Mouse (Mus musculus): ENCODE data around the gene Ppp1r12c.

Ppp1r12c gene

GRCm38 (mm10) chr7:4491308-4491707 is 10.2 kb downstream of the Ppp1r12c start:
- DNase-seq = no peak

GRCm38 (mm10) chr7:4482281-4482680 is 19.2 kb downstream of the Ppp1r12c start:
- DNase-seq = no peak

GRCm38 (mm10) chr7:4479674-4480073 is 21.8 kb downstream of the Ppp1r12c start:
- DNase-seq = peak; percentile 49

- no peak for DNase-seq
Measured at GRCm38 (mm10) chr7:4478796-4479291, 22.6 kb downstream of the Ppp1r12c start.

GRCm38 (mm10) chr7:4478021-4478795 is 23.3 kb downstream of the Ppp1r12c start:
- peak; percentile 61 for DNase-seq

- no peak for DNase-seq
Measured at GRCm38 (mm10) chr7:4473940-4474339, 27.5 kb downstream of the Ppp1r12c start.

- peak; percentile 85 for DNase-seq
Measured at GRCm38 (mm10) chr7:4471179-4471555, 30.3 kb downstream of the Ppp1r12c start.

GRCm38 (mm10) chr7:4470275-4471178 is 31.0 kb downstream of the Ppp1r12c start:
- peak; percentile 55 for DNase-seq

- no peak for DNase-seq
Measured at GRCm38 (mm10) chr7:4467801-4468200, 33.7 kb downstream of the Ppp1r12c start.

- DNase-seq = no peak
Measured at GRCm38 (mm10) chr7:4464194-4464824, 37.2 kb downstream of the Ppp1r12c start.

GRCm38 (mm10) chr7:4460576-4461434 is 40.7 kb downstream of the Ppp1r12c start, which contains the start of gene Eps8l1:
Gene Eps8l1 (plus strand): TSS chr7:4460674.
- no peak for DNase-seq

- no peak for DNase-seq
Measured at GRCm38 (mm10) chr7:4452644-4453043, 48.8 kb downstream of the Ppp1r12c start.

GRCm38 (mm10) chr7:4449211-4449610 is 52.3 kb downstream of the Ppp1r12c start:
- DNase-seq = no peak

- DNase-seq = no peak
Measured at GRCm38 (mm10) chr7:4448439-4448838, 53.0 kb downstream of the Ppp1r12c start.

GRCm38 (mm10) chr7:4447138-4447537 is 54.3 kb downstream of the Ppp1r12c start:
- no peak for DNase-seq

- peak; percentile 88 for DNase-seq
Measured at GRCm38 (mm10) chr7:4445216-4445791, 56.2 kb downstream of the Ppp1r12c start, which contains the start of gene Rdh13. Gene Rdh13 (minus strand): TSS chr7:4445649.

GRCm38 (mm10) chr7:4440549-4440948 is 60.9 kb downstream of the Ppp1r12c start:
- DNase-seq = no peak

- DNase-seq = no peak
Measured at GRCm38 (mm10) chr7:4437721-4438120, 63.8 kb downstream of the Ppp1r12c start.

GRCm38 (mm10) chr7:4432026-4432425 is 69.5 kb downstream of the Ppp1r12c start:
- no peak for DNase-seq

- peak; percentile 32 for DNase-seq
Measured at GRCm38 (mm10) chr7:4431548-4431947, 69.9 kb downstream of the Ppp1r12c start.
